In the genomic region with DNA sequence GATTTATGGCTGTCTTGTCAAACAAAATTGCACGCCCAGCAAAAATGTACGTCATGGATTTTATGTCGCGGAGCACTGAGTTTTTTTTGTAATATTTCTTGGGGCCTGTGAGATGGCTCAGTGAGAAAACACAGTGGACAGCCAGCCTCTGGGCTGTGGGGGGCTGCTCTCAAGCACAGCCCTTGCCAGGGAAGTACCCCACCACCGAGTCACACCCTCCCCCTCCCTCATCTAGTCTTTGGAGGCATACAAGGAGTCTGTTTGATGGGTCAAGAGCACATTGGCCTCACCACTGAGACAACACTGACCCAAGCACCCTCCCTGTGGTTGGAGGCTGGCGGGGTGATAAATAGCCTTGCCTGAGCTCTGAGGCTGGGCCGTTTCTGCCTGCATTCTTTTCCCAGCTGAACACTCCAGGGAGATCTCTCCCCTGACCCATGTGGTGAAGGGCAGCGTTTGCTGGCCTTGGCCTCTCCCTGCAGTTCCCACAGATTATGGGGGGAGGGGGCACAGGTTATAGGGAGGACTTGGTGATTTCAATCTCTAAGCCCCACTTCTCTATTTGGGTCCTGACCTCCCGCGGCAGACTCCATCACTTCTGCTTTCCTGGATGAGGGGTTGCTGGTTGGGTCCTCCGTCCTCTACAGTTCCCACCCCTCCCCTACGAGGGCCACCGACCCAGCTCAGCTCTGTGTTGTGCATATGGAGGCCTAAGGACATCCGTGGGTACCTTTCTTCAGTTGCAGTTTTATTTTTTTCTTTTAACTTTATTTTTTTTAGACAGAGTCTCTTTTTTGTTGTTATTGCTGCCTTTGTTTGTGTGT, we compare ENCODE assay signal across 11 mouse cellular contexts. TPM values are rescaled to one million over a fixed set of nuclear protein-coding genes. Genes with fewer than 3 reads are reported as not detected.
DNase-seq lines count a peak whose midpoint lies in the region; ATAC-seq and TF ChIP-seq lines count a peak whose summit lies in the region.
"Had no signal": no experiment of that assay in that cellular context is flagged by ENCODE, and none has a peak within 500 bp of the region (broad histone marks: within the 10 kb centered on the region; RNA-seq: fewer than 3 reads in every experiment).

No protein-coding gene starts in this region.

- H3K36me3 ChIP-seq in heart, embryonic 10.5 days: no peaks in the 10 kb centered on the region
- peaks cover 1% of the 10 kb centered on the region; the same call in 1 of the 2 replicates for H3K36me3 ChIP-seq in spleen, adult 2 months (ENCODE audit: control insufficient read depth, insufficient read depth, low read length)
- H3K36me3 ChIP-seq in heart, adult 2 months (ENCODE audit: control insufficient read depth, insufficient read depth, low read length): no peaks in the 10 kb centered on the region
- H3K36me3 ChIP-seq: G1E had no signal

- H3K27me3 ChIP-seq in heart, embryonic 10.5 days (ENCODE audit: insufficient read depth, poor library complexity, severe bottlenecking): no peaks in the 10 kb centered on the region
- H3K27me3 ChIP-seq in spleen, adult 2 months (ENCODE audit: control insufficient read depth, insufficient read depth, low read length): no peaks in the 10 kb centered on the region
- no peaks in the 10 kb centered on the region for H3K27me3 ChIP-seq in heart, adult 2 months (ENCODE audit: control insufficient read depth, insufficient read depth, low read length)

- no peak for TF ChIP-seq CTCF in spleen, adult 2 months (IDR thresholded peaks at IDR 0.05; ENCODE audit: extremely low read depth, insufficient read depth, insufficient read length, insufficient replicate concordance)
- TF ChIP-seq CTCF in heart, adult 2 months (IDR thresholded peaks at IDR 0.05): no peak

- no peaks in the 10 kb centered on the region for H3K79me2 ChIP-seq in heart, adult 2 months (replicated peaks; ENCODE audit: control insufficient read depth, insufficient read depth, low read length)

- intact Hi-C loops in heart, postnatal 10 days (cut with DNase I): no loop called here
- intact Hi-C loops in heart, adult 2 months (cut with DNase I): no loop called here

- no peak for TF ChIP-seq EP300 in heart, adult 2 months (IDR thresholded peaks at IDR 0.05; ENCODE audit: insufficient read depth, low read depth, low read length)

- peak; percentile 74 for ATAC-seq in megakaryocyte progenitor cell, adult 5-6 weeks (replicated peaks; ENCODE audit: poor library complexity)

- no peak for DNase-seq in heart, embryonic 10.5 days (ENCODE audit: low spot score)
- no peak for DNase-seq in heart, postnatal 10 days
- no peak for DNase-seq in spleen, adult 2 months (ENCODE audit: low read depth in 1 of 2, low spot score in 2 of 2)
- no peak for DNase-seq in spleen, adult 18-20 months
- DNase-seq in yolk sac, embryonic 10.5 days (ENCODE audit: low spot score): peak; percentile 31
- DNase-seq in layer of hippocampus, postnatal 25 days (ENCODE audit: extremely low spot score in 1 of 2, low spot score in 1 of 2): no peak
- no peak for DNase-seq in heart, adult 2 months
- DNase-seq: cerebellum, postnatal 14 days; retina, postnatal 1 day had no signal

- H3K4me3 ChIP-seq in heart, embryonic 10.5 days: no peak overlapping the region
- no peak overlapping the region for H3K4me3 ChIP-seq in spleen, adult 2 months (ENCODE audit: extremely low read depth, insufficient read depth, insufficient read length)
- no peak overlapping the region for H3K4me3 ChIP-seq in heart, adult 2 months

- no peak overlapping the region for H3K9ac ChIP-seq in heart, adult 2 months (ENCODE audit: low read depth, low read length)

- H3K9me3 ChIP-seq in heart, embryonic 10.5 days: no peaks in the 10 kb centered on the region; the same call in 1 of the 2 replicates

- no peak for TF ChIP-seq POLR2A in spleen, adult 2 months (IDR thresholded peaks at IDR 0.05; ENCODE audit: low read depth, low read length)
- TF ChIP-seq POLR2A in heart, adult 2 months (IDR thresholded peaks at IDR 0.05; ENCODE audit: insufficient read depth, low read depth, low read length): no peak

- peak overlapping the region; percentile 10; the same call in 1 of the 2 replicates for H3K27ac ChIP-seq in heart, embryonic 10.5 days
- H3K27ac ChIP-seq in spleen, adult 2 months (ENCODE audit: insufficient read depth, low read length): 0 out of 2 replicates have a peak overlapping the region, but pooled peaks have one; percentile 3
- H3K27ac ChIP-seq in heart, adult 2 months: no peak overlapping the region

- WGBS in heart, embryonic 10.5 days: 63% methylated on average over 14 of the region's 14 CpGs
- WGBS in spleen, adult 2 months: 48% methylated on average over 14 of the region's 14 CpGs
- 61% methylated on average over 14 of the region's 14 CpGs for WGBS in heart, adult 2 months

- peaks cover 22% of the 10 kb centered on the region for H3K4me1 ChIP-seq in heart, embryonic 10.5 days
- H3K4me1 ChIP-seq in spleen, adult 2 months (ENCODE audit: control insufficient read depth, insufficient read depth, insufficient read length): peaks cover 3% of the 10 kb centered on the region; the same call in 1 of the 2 replicates
- H3K4me1 ChIP-seq in heart, adult 2 months (ENCODE audit: control insufficient read depth, insufficient read depth, low read length): no peaks in the 10 kb centered on the region

RNA-seq across cellular contexts. Expression of a gene that starts 26.3 kb away (rescaled TPM):
- 0.43 and 1.0 TPM in 2 replicates for polyA plus RNA-seq in heart, embryonic 10.5 days (2016; fragmentation: Nextera tagmentation; extraction: Ambion mirVana)
- 1 to 10 TPM; 1.7 to 2.5 TPM for total RNA-seq in heart, postnatal 10 days (2021)
- polyA plus RNA-seq in spleen, adult 2 months (2012; rRNA removed): 75.0 and 77.1 TPM in 2 replicates
- total RNA-seq in megakaryocyte progenitor cell, adult 5-6 weeks (2015): 99.4 and 106 TPM in 2 replicates
- total RNA-seq in megakaryocyte progenitor cell, adult 5-6 weeks (2017): 246 and 253 TPM in 2 replicates
- 10 to 100 TPM; 15.8 to 19.2 TPM for total RNA-seq in layer of hippocampus, postnatal 25 days (2021)
- 1 to 10 TPM; 1.9 to 2.5 TPM for total RNA-seq in heart, adult 2 months (2021)
- polyA plus RNA-seq in heart, adult 2 months (2012; rRNA removed): 1.3 and 1.5 TPM in 2 replicates
- total RNA-seq: G1E had no signal

Comparison
In these comparisons a context has a peak if more than half of its experiments do, and no peak if none do; other contexts are left out.
1. RNA of a gene that starts 26.3 kb away (total RNA-seq): 99.4 to 253 TPM in megakaryocyte progenitor cell, adult 5-6 weeks; 15.8 to 19.2 TPM in layer of hippocampus, postnatal 25 days, 1.7 to 2.5 TPM in heart, postnatal 10 days and 1.9 to 2.5 TPM in heart, adult 2 months; every median in the first group is over 4 times any median in the second.